Mouse (Mus musculus) thymus, postnatal 36 days (tissue): ENCODE data around the gene Oosp3.

ENCODE experiments used
- DNase-seq, 2 experiments: peaks; one replicate each; pipeline ENCODE4 v3.0.0; 2022; ENCODE audit warnings: mixed read lengths in 2 of 2

Gene Oosp3

DNA sequence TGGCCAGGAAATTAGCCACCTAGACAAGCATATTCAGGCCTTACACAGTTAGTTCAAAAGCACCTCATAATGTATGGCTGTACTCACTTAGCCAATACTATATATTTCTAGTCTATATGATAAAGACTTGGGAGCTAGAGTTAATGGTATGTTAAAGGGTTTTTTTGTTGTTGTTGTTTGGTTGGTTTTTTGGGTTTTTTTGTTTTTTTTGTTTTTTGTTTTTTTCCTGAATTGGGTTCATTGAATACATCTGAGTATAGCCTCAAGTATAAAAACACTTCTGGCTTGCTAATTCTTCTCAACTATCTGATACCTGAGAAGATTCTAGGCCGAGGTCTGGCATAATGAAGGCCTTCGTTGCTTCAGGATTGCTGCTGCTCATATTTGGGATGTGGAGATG lies at the start of gene Oosp3:
Gene Oosp3 (plus strand): TSS at position 301 of the 400 bp plus-strand sequence.
- no peak for DNase-seq

DNA sequence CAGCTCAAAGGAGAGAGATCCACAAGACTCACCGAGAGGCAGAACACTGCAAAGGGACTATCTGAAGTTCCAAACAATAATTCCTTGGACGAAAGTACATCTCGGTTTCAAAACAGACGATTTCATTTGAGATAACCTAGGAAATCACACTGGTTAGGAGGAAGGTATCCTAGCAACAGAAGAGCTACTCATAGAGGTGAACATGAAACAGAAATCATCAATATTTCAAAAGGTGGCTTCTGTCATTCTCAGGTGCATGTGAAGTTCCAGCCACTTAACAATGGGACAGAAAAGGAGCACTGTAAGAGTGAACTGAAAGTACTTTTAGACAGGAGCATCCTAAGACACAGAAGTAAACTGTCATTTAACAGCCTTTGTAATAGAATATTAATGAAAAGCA lies 47.3 kb upstream of the Oosp3 start:
- DNase-seq: no peak

DNA sequence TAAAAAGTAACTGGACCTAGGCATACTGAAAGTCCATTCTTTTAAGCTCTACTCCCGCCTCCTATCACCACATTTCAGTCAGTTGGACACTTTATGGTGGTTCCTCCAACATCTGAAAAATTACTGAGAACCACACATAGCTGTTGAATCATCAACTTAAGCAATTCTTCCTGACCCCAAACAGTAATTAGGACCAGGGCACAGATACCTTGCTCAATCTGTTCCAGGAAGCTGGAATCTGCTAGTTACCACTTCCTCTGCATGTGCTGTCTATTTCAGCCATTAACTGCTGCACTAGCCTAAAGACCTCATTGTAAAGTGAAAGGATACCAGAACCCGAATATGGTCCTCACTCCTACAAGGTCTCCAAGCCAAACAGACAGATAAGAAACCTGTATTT lies 37.7 kb upstream of the Oosp3 start:
- DNase-seq: no peak

DNA sequence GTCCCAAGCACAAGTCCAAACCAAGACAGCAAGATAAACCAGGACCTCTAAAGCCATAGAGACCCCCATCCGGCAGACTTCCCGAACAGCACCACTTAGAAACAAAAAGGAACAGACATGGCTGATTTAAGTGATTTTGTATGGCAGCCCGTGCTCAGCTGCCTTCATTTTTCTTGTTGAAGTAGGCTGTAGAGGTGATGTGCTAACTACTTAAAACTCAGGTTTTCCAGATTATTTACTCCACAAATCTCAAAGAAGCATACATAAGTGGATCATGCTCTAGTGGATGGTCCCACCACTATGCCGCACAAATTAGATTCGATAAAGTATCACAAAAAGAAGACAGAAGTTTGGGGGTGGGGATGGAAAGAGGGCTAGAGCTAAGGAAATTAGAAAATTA lies 36.4 kb upstream of the Oosp3 start, which contains the start of gene Oosp2:
Gene Oosp2 (minus strand): TSS at position 101 of the 400 bp plus-strand sequence.
- no peak for DNase-seq

DNA sequence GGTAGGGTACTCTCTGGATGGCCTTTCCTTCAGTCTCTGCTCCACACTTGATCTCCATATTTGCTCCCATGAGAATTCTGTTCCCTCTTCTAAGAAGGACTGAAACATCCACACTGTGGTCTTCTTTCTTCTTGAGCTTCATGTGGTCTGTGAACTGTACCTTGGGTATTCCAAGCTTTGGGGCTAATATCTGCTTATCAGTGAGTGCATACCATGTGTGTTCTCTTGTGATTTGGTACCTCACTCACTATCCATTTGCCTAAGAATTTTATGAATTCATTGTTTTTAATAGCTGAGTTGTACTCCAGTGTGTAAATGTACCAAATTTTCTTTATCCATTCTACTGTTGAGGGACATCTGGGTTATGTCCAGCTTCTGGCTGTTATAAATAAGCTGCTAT lies 35.3 kb upstream of the Oosp3 start:
- no peak for DNase-seq

DNA sequence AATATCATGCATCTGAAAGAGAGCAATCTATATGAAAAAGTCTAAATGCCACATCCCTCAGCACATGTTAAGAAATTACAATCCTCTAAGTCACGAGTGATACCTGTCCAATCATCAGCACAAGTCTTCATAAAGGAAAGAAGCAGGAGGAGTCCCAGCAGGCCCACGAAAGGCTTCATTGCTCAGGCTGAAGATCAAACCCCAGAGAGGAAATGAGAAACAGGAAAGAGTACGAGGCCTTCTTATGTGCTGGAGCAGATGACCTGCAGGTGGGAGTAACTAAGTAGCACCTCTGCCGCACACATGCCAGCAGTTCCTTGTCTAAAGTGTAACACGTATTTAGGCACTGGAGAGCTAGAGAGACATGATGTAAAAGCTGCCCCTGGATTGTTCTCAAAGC lies 6.0 kb upstream of the Oosp3 start, which contains the start of gene Oosp1:
Gene Oosp1 (minus strand): TSS at position 312 of the 400 bp plus-strand sequence.
- DNase-seq: peak in 1 of 2 experiments; percentile 2

DNA sequence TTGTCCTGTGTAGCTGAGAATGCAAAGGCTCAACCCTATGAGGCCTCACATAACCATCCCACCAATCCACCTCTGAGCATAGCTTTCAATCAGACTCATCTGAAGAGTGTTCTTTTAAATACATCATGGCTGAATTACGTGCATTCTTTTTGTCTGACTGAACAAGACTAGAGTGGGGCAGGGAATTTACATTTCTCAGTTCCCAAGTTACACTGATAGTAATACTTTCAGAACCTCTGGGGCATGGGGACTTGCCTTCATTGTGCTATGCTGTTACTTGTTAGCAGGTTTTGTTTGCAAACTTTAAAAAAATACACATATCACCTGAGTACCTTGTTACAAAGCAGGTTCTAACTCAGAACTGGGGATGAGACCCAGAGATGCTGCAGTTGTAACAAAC lies 5.4 kb upstream of the Oosp3 start:
- no peak for DNase-seq

DNA sequence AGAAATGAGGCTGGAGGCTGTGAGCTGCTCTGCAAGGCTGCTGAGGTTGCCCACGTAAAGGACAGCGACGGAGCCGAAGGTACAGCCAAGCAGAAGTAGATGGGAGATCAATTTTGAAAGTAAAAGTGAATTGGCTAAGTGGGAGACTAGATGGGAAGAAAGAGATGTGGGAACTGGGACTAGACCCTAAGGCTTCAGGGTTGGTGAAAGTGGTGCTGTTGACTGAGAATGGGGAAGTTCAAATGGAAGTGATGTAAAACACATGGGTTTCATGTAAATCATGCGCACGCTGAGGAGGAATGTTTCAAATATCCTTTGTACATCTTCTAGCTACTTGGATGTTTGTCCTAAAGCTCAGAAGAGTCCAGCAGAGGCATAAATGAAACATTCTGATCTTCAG lies 1.5 kb downstream of the Oosp3 start:
- DNase-seq: no peak

DNA sequence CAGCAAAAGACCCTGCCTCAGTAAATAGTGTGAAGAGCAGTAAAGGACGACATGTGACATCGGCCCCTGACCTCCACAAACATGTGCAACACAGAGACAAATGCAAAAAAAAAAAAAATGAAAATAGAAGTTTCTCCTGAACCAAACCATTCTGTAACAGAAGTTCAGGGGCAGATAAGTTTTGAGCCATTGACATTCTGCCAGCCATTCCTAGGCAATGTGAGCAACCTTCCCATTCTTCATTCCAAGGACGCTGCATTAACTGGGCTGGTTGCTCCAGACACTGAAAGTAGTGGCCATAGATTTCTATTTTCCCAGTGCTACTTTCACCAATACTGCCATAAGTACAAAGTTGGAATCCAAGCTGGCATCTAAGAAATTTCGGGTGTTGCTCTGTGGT lies 15.6 kb downstream of the Oosp3 start:
- DNase-seq: no peak

DNA sequence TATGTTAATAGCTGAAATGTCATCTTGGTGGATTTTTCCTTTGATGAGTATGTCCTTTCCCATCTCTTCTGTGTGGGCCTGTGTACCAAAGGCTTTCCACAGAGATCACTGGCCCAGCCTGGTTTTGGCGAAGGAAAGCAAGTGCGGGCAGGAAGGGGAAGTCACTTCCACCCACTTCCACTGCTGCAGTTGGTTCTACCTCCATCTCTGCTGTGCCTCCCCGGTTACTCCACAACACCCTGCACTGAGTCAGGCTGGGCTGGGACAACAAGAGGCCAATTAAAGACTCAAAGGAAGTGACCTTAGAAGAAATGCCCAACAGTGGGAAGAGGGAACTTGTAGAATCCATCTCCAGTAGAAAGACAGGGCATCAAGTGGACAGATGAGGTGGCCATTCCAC lies 23.2 kb downstream of the Oosp3 start:
- DNase-seq: no peak

DNA sequence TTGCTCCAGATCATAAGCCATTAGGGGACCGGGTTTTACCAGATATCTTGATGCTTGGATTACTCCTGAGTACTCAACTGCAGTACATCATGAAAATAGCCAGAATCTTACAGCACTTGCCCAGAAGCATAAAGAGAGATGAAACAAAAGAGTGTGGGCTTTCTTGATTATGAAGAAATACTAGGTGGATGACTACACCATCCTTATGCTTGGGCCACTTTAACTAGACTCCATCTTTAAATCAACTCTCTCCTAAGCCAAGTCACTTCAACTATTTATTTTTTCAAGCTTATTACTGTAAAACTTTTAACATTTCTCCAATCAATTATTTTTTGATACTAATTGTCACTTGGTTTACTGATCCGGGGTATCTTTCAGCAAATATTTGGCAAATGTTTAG lies 27.0 kb downstream of the Oosp3 start:
- no peak for DNase-seq

DNA sequence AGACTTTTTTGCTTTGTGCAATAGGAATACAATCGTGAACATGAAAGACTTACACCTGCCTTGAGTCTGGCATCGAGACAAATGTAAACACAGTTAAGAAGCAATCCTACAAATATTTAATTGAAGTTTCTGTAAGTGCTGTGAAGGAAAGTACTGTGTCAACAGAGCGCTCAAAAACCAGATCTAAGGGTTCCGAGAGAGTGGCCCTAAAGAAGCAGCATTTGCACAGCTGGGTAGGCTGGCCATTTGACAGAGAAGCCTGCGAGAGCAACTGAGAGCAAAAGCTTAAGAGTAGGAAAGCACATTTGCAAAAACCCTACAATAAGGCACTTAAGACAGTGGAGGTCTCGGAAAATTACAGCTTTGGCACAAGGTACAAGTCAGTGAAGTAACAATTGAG lies 27.4 kb downstream of the Oosp3 start:
- DNase-seq: no peak

DNA sequence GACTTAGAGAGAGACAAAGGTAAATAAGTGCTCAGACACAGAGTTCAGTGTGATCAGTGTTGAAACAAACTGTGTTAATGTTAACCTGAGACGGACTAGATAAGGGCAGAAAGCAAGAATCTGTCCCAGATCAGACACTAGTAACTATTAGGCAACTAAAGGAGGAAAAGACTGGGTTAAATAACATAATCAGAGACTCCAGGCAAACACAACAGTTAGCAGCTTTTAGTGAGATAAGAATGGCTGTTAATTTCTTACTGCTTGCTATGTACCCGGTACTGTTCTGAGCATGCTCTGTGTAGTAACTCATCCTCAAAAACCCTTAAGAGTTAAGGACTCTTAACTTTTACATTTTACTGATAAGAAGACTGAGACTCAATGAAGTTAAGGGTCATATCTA lies 29.1 kb downstream of the Oosp3 start:
- DNase-seq: no peak

DNA sequence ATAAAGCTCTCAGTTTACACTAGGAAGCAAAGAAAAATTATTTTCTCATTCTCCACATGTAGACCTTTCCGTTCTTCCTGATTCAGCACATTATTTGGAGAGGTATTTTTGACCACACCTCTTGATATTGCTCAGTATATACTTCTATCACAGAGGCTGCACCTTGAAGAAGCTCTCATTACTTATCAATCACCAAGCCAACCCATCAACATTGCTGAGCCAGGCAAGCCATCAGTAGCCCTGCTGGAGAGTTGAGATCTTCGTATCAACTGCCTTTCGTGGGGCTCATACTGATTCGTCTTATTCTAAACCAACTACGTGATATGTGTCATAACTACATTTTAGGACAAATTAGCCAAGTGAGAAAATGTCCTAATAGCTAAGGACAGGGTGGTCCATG lies 30.4 kb downstream of the Oosp3 start:
- DNase-seq: no peak

DNA sequence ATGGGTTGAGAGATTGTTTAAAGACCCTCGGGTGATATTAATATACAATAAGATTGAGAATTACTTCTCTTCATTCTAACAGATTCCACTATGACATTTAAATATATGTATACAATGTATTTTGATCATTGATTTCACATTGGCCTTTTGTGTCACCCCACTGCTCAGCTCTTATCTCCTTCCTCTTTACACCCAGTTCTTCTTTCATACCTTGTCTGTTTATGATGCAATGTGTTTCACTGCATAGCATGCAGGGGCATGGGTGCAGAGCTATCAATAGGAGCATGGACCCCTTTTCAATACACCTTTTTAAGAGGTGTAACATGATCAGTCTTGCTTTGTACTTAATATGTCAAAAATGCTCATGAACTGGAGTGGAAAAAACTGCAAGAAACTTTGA lies 33.4 kb downstream of the Oosp3 start:
- DNase-seq: no peak

DNA sequence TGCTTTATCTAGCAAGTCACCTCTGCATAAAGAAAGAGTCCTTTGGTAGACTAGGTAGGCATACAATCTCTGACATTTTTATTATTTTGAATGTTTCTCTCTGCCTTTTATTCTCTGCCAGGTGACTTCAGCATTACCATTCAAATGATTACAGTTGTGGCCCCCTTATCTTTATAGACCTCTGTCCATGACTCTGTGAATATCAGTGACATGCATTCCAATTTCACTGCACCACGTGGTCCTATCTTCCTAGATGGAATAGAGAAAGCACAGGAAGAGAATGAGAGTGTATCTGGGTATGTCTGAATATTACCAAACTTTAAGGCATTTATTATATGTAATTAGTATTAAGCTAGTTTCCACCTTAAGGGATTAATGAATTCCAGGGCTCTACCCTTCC lies 39.6 kb downstream of the Oosp3 start:
- no peak for DNase-seq

DNA sequence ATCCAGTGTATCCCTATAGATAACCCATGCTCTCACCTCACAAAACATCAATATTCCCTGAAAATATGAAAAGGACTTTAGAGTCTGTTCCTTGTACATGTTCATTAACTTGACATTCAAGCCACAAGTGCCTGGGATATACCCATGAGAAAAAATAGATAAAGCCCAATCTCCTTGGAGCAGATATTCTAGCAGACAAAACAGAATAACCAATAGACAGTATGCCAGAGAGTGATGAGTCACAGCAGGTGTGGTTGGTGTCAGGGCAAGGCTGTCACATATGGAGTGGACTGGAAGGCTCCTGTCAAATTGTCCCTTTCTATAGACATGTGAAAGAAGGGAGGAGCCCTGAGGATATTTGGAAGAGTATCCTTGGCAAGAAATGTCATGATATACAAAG lies 48.8 kb downstream of the Oosp3 start:
- DNase-seq: no peak

DNA sequence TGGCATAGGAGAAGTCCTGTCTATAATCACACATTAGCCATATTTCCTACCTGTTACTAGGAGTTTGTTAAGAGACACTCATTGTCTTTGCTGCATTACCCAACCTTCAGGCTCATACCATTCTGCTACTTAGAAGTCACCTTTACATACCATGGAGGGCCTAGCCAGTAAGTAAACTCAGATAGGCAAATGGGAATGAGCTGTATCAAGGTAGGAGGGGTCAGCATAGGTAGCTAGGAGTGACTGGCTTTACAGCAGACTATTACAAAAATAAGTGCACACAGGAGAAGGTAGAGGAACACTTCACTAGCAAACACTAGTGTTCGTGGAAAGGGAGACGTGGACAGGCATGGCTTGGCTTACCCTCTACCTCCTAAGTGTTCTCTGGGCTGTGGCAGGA lies 50.4 kb downstream of the Oosp3 start, which contains the start of gene Gif:
Gene Gif (plus strand): TSS at position 257 of the 400 bp plus-strand sequence.
- no peak for DNase-seq
